Mouse (Mus musculus) spleen, adult 2 months (tissue): ENCODE data around the gene Smarca5.

Source experiments
- CTCF ChIP-seq: fragments of 200-500 bp; IDR thresholded peaks from 2 replicates; pipeline ENCODE4 v1.5.1; 2011; ENCODE audit warnings: mild to moderate bottlenecking, inconsistent platforms; ENCODE audit not compliant: insufficient read depth, insufficient read length, insufficient replicate concordance; ENCODE audit errors: extremely low read depth
- POLR2A ChIP-seq: fragments of 200-500 bp; IDR thresholded peaks from 2 replicates; pipeline ENCODE4 v1.6.1; 2011; ENCODE audit warnings: low read depth, low read length, inconsistent platforms

DNA sequence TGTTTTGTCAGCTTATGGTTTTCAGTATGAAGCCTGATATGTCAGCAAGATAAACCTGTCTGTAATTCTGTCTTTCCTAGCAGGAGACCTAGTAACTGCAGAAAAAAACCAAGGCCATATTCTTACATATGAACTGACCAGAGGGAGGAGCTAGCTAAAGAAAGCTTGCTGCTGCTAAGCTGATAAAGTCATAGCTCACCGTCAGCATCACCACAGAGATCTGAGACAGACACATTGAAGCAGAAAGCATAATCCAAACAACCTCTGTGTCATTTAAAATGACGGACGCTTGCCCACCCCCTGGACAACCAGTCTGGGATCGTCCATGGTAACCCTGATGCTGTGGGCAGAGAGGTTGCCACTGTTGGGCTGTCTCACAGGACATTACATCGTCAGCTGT lies 56.7 kb downstream of the Smarca5 start:
- TF ChIP-seq POLR2A (no peak), CTCF (no peak)
